Mouse (Mus musculus): ENCODE measurements at regions not wholly inside any gene's neighbourhood (a gene's known extent, or its start where the extent isn't known, plus 50 kb on each side); places are given as distances from the start of the nearest gene placed in this dataset.

GRCm38 (mm10) chr5:47608318-47608717 is 374.6 kb upstream of the Slit2 start:
- DNase-seq (ENCODE audit: low spot score): peak; percentile 53
